ENCODE assay signal across 8 mouse cellular contexts in genomic region chr2:27028437-27029015, GRCm38 (mm10). TPM values are rescaled to one million over a fixed set of nuclear protein-coding genes. Genes with fewer than 3 reads are reported as not detected.
A peak's percentile ranks its signal among the peaks of the same experiment; 100 is the strongest.
DNase-seq lines count a peak whose midpoint lies in the region; ATAC-seq lines count a peak whose summit lies in the region.

No protein-coding gene starts in this region.

- H3K9ac ChIP-seq in kidney, embryonic 15.5 days, result peak overlapping the region; percentile 11; the same call in 1 of the 2 replicates
- no peak overlapping the region for H3K9ac ChIP-seq in embryonic facial prominence, embryonic 13.5 days

- 55% methylated on average over 4 of the region's 4 CpGs for WGBS in kidney, embryonic 15.5 days
- WGBS in embryonic facial prominence, embryonic 13.5 days, result 67% methylated on average over 4 of the region's 4 CpGs
- WGBS in limb, embryonic 10.5 days, result 74% methylated on average over 4 of the region's 4 CpGs

- DNase-seq in kidney, adult 18-20 months, result no peak
- DNase-seq in limb, embryonic 10.5 days (ENCODE audit: low spot score), result no peak
- peak; percentile 70 to 80 for DNase-seq in natural killer cell, adult 2 months (ENCODE audit: low spot score in 2 of 2)
- DNase-seq in layer of hippocampus, adult 9-11 months, result no peak
- DNase-seq in cerebellum, postnatal 25 days, result no peak
- DNase-seq in yolk sac, embryonic 10.5 days (ENCODE audit: low spot score), result no peak

- no peak overlapping the region for H3K4me3 ChIP-seq in kidney, embryonic 15.5 days (replicated peaks)
- no peak overlapping the region for H3K4me3 ChIP-seq in embryonic facial prominence, embryonic 13.5 days
- H3K4me3 ChIP-seq in limb, embryonic 10.5 days, result peak overlapping the region; percentile 48

- H3K27ac ChIP-seq in kidney, embryonic 15.5 days, result no peak overlapping the region
- no peak overlapping the region for H3K27ac ChIP-seq in embryonic facial prominence, embryonic 13.5 days
- no peak overlapping the region for H3K27ac ChIP-seq in limb, embryonic 10.5 days

- H3K4me1 ChIP-seq in kidney, embryonic 15.5 days, result peaks cover 14% of the 10 kb centered on the region
- peaks cover 8% of the 10 kb centered on the region; the same call in 1 of the 2 replicates for H3K4me1 ChIP-seq in embryonic facial prominence, embryonic 13.5 days
- H3K4me1 ChIP-seq in limb, embryonic 10.5 days, result peaks cover 12% of the 10 kb centered on the region

- H3K4me2 ChIP-seq in kidney, embryonic 15.5 days, result peak overlapping the region; percentile 63
- peak overlapping the region; percentile 66 for H3K4me2 ChIP-seq in embryonic facial prominence, embryonic 13.5 days

- peaks cover 13% of the 10 kb centered on the region; the same call in 1 of the 2 replicates for H3K27me3 ChIP-seq in kidney, embryonic 15.5 days
- peaks cover 14% of the 10 kb centered on the region for H3K27me3 ChIP-seq in embryonic facial prominence, embryonic 13.5 days
- peaks cover 26% of the 10 kb centered on the region for H3K27me3 ChIP-seq in limb, embryonic 10.5 days (ENCODE audit: low read depth, poor library complexity, severe bottlenecking)

- no peak for ATAC-seq in kidney, embryonic 15.5 days (replicated peaks; ENCODE audit: low FRiP score)
- no peak for ATAC-seq in embryonic facial prominence, embryonic 13.5 days (ENCODE audit: insufficient number of reproducible peaks, insufficient read depth, low FRiP score, low TSS enrichment, low read depth)

- no peaks in the 10 kb centered on the region for H3K9me3 ChIP-seq in kidney, embryonic 15.5 days (replicated peaks)
- H3K9me3 ChIP-seq in embryonic facial prominence, embryonic 13.5 days, result no peaks in the 10 kb centered on the region
- no peaks in the 10 kb centered on the region for H3K9me3 ChIP-seq in limb, embryonic 10.5 days (replicated peaks)

- H3K36me3 ChIP-seq in kidney, embryonic 15.5 days, result no peaks in the 10 kb centered on the region
- H3K36me3 ChIP-seq in embryonic facial prominence, embryonic 13.5 days, result no peaks in the 10 kb centered on the region
- H3K36me3 ChIP-seq in limb, embryonic 10.5 days, result no peaks in the 10 kb centered on the region

RNA-seq across cellular contexts. Expression of gene Slc2a6, which starts 0.7 kb away (rescaled TPM):
- polyA plus RNA-seq in kidney, embryonic 15.5 days (2015; fragmentation: Nextera tagmentation; extraction: Ambion mirVana), result 0.31 and 0.96 TPM in 2 replicates
- 0.44 and 0.84 TPM in 2 replicates for polyA plus RNA-seq in embryonic facial prominence, embryonic 13.5 days (2015; fragmentation: Nextera tagmentation; extraction: Ambion mirVana)
- 0.49 and 0.91 TPM in 2 replicates for polyA plus RNA-seq in limb, embryonic 10.5 days (2016; fragmentation: Nextera tagmentation; extraction: Ambion mirVana)

RNA-seq across cellular contexts. Expression of gene Cacfd1, which starts 18.8 kb away (rescaled TPM):
- 61.0 and 66.1 TPM in 2 replicates for polyA plus RNA-seq in kidney, embryonic 15.5 days (2015; fragmentation: Nextera tagmentation; extraction: Ambion mirVana)
- polyA plus RNA-seq in embryonic facial prominence, embryonic 13.5 days (2015; fragmentation: Nextera tagmentation; extraction: Ambion mirVana), result 78.0 and 80.0 TPM in 2 replicates
- polyA plus RNA-seq in limb, embryonic 10.5 days (2016; fragmentation: Nextera tagmentation; extraction: Ambion mirVana), result 86.4 and 109 TPM in 2 replicates

RNA-seq across cellular contexts. Expression of gene Mymk, which starts 43.5 kb away (rescaled TPM):
- polyA plus RNA-seq in kidney, embryonic 15.5 days (2015; fragmentation: Nextera tagmentation; extraction: Ambion mirVana), result 3.4 and 5.3 TPM in 2 replicates
- polyA plus RNA-seq in embryonic facial prominence, embryonic 13.5 days (2015; fragmentation: Nextera tagmentation; extraction: Ambion mirVana), result 3.5 and 6.4 TPM in 2 replicates
- 0.16 and 1.5 TPM in 2 replicates for polyA plus RNA-seq in limb, embryonic 10.5 days (2016; fragmentation: Nextera tagmentation; extraction: Ambion mirVana)

RNA-seq across cellular contexts. Expression of gene Adamtsl2, which starts 50.7 kb away (rescaled TPM):
- 1.3 and 1.7 TPM in 2 replicates for polyA plus RNA-seq in kidney, embryonic 15.5 days (2015; fragmentation: Nextera tagmentation; extraction: Ambion mirVana)
- polyA plus RNA-seq in embryonic facial prominence, embryonic 13.5 days (2015; fragmentation: Nextera tagmentation; extraction: Ambion mirVana), result 2.9 and 4.3 TPM in 2 replicates
- polyA plus RNA-seq in limb, embryonic 10.5 days (2016; fragmentation: Nextera tagmentation; extraction: Ambion mirVana), result 3.5 and 9.1 TPM in 2 replicates

RNA-seq across cellular contexts. Expression of gene Adamts13, which starts 55.3 kb away (rescaled TPM):
- polyA plus RNA-seq in kidney, embryonic 15.5 days (2015; fragmentation: Nextera tagmentation; extraction: Ambion mirVana), result 0.06 and 0.26 TPM in 2 replicates
- polyA plus RNA-seq in embryonic facial prominence, embryonic 13.5 days (2015; fragmentation: Nextera tagmentation; extraction: Ambion mirVana), result not detected in 2 replicates
- 0.04 TPM in 1 of 2 replicates, not detected in the other for polyA plus RNA-seq in limb, embryonic 10.5 days (2016; fragmentation: Nextera tagmentation; extraction: Ambion mirVana)

Comparison
In these comparisons a context has a peak if more than half of its experiments do, and no peak if none do; other contexts are left out.
1. DNase-seq: peak in natural killer cell, adult 2 months (2 of 2); none in kidney, adult 18-20 months (single experiment), limb, embryonic 10.5 days (single experiment), layer of hippocampus, adult 9-11 months (single experiment), cerebellum, postnatal 25 days (0 of 2) and yolk sac, embryonic 10.5 days (single experiment).